Mouse (Mus musculus) midbrain, embryonic 15.5 days (tissue): ENCODE measurements at regions not wholly inside any gene's neighbourhood (a gene's known extent, or its start where the extent isn't known, plus 50 kb on each side); places are given as distances from the start of the nearest gene placed in this dataset.

Experiments
- ATAC-seq: fragments of 200-750 bp; cut with Nextera tagmentation; replicated peaks from 2 replicates; pipeline ENCODE4 v1.8.0; 2017; ENCODE audit warnings: moderate TSS enrichment
- H3K27ac ChIP-seq: fragments of 300-500 bp; sonication (generic); 2 replicates; pipeline ENCODE4 v1.5.1; 2015; ENCODE audit warnings: mild to moderate bottlenecking, inconsistent platforms
- H3K27me3 ChIP-seq: fragments of 300-500 bp; sonication (generic); replicated peaks from 2 replicates; pipeline ENCODE4 v1.6.1; 2015; ENCODE audit warnings: inconsistent platforms
- H3K36me3 ChIP-seq: fragments of 300-500 bp; sonication (generic); replicated peaks from 2 replicates; pipeline ENCODE4 v1.6.1; 2015; ENCODE audit warnings: inconsistent platforms
- H3K4me1 ChIP-seq: fragments of 300-500 bp; sonication (generic); 2 replicates; pipeline ENCODE4 v1.6.1; 2015; ENCODE audit warnings: inconsistent platforms
- H3K4me2 ChIP-seq: fragments of 300-500 bp; sonication (generic); 2 replicates; pipeline ENCODE4 v1.6.1; 2015; ENCODE audit warnings: inconsistent platforms, mild to moderate bottlenecking, moderate library complexity
- H3K4me3 ChIP-seq: fragments of 300-500 bp; sonication (generic); 2 replicates; pipeline ENCODE4 v1.5.1; 2015; ENCODE audit warnings: mild to moderate bottlenecking, inconsistent platforms
- H3K9ac ChIP-seq: fragments of 300-500 bp; sonication (generic); 2 replicates; pipeline ENCODE4 v1.6.1; 2015; ENCODE audit warnings: mild to moderate bottlenecking, inconsistent platforms
- H3K9me3 ChIP-seq: fragments of 300-500 bp; sonication (generic); 2 replicates; pipeline ENCODE4 v1.6.1; 2016; ENCODE audit warnings: inconsistent platforms
- WGBS: fragments of 180-500 bp; shearing (Covaris S2); methylation state at CpG from one replicate; pipeline ENCODE4 v1.1.7; 2015; ENCODE audit warnings: mixed read lengths; 5-methylcytosine and 5-hydroxymethylcytosine counted together

- no peak overlapping the region for H3K4me3 ChIP-seq
- 19% methylated on average over 3 of the region's 3 CpGs for WGBS
- ATAC-seq: 0 out of 2 replicates have a peak, but pooled peaks have one; percentile 63
- H3K36me3 ChIP-seq: no peaks in the 10 kb centered on the region
- no peaks in the 10 kb centered on the region for H3K4me1 ChIP-seq
- no peak overlapping the region for H3K4me2 ChIP-seq
- no peak overlapping the region for H3K9ac ChIP-seq
- H3K27me3 ChIP-seq: no peaks in the 10 kb centered on the region
- H3K9me3 ChIP-seq: no peaks in the 10 kb centered on the region
- H3K27ac ChIP-seq: no peak overlapping the region
These were observed 55.8 kb downstream of the 4931408C20Rik start for GRCm38 (mm10) chr1:26631442-26631841.
